Mouse (Mus musculus): Measurements from ENCODE around the gene Dnase1.

DNA sequence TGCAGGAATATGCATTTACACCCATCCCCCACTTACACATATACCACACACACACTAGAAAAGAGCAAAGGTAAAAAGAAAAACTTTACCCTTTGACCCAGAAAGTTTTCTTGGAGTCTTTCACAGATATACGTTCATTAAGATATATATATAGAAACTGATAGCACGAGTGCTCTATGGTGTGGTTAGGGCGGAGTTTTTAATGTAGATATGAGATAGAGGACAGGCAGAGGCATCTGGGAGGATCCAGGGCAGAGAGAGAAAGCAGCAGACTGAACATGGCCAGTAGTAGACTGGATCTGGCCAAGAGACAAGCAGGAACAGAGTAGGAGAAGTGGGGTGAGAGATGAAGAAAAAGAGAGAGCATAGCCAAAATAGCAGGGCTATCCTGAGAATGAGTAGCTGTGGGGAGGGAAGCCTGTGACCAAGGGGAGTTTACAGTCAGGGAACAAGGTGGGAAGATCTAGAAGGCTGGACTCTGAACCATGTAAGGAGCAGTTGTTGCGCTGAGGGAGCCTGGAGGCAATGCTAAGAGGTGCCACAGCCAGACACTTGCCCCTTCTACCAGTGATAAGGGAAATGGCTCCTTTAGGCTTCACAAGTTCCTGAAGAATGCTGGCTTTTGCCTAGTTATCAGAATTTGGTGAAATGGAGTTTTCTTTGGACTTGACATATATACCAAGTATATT is 23.7 kb upstream of the Dnase1 start:
- TF ChIP-seq TAL1 (IDR thresholded peaks at IDR 0.05; ENCODE audit: low read length): no peak
- TF ChIP-seq GATA1 (IDR thresholded peaks at IDR 0.05; ENCODE audit: low read length): no peak
